Mouse (Mus musculus) adrenal gland, adult 18-20 months (tissue): Measurements from ENCODE around the gene Npnt. TPM values are rescaled to one million over a fixed set of nuclear protein-coding genes. Genes with fewer than 3 reads are reported as not detected.

ENCODE experiments used
- DNase-seq, 2 experiments: peaks; one replicate each; pipeline ENCODE4 v3.0.0; 2021 to 2022; ENCODE audit warnings: low spot score in 2 of 2
- total RNA-seq, 2 experiments: library from RNA; stranded (reverse); gene quantifications; 1 replicate in 1 of 2; 2 replicates in 1 of 2; pipeline ENCODE4 v1.2.3; 2021

The Npnt gene
- total RNA-seq, 2 experiments from 2014 or later, result 10.5 to 10.7 TPM

DNA sequence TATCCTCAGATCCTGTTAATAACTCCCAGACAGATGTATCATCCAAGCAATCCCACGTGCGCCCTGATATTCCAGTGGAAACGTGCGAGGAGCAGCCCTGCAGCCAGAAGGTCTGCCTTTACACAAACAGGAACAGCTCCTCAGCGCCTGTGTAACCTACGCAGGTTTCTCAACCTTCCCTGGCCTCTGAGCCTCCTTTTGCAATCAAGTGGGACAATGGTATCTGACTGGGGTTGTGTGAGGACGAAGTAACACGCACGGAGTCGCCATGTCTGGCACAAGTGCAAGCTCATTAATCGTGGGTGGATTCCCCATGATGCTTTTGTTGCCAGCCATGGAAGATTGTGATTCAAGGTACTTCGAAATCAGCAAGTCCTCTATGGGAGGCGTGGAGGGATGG lies 86.2 kb downstream of the Npnt start:
- DNase-seq, result no peak

DNA sequence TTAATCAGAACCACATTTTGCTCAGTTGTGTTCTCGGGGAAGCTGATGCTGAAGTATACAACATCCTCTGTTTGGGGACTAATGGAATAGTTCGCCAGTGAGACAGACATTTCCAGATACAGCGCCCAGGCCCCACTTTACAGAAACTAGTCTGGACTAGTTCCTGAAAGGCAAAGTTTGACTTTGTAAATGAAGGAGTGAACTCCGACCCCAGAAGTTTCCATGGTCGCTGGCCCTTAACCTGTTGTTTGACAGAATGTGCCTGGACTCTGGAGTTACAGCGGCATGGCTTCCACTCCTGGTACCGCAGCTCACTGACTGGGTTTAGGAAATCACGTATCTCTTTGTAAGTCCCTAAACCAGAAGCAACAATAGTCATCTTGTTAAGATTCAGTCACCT lies 89.3 kb downstream of the Npnt start:
- DNase-seq, result no peak

DNA sequence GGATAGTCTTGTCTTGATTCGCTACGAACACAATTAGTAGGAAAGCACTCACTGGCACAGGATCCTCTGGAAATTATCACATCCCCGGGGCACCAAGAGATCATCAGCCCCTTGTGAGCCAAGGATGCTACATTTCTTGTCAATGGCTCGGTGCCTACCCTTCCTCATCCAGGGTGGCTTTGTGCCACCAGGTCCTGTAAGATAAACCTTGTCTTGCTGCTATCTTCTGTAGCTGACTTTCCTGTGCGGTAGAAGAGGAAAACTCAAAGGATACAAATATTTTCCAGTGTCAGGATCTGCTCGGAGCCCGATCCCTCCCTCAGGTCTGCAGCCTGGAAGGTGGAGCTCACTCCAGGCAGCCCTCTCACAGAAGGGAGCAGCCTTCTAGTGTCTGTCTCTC lies 90.5 kb downstream of the Npnt start:
- no peak for DNase-seq

DNA sequence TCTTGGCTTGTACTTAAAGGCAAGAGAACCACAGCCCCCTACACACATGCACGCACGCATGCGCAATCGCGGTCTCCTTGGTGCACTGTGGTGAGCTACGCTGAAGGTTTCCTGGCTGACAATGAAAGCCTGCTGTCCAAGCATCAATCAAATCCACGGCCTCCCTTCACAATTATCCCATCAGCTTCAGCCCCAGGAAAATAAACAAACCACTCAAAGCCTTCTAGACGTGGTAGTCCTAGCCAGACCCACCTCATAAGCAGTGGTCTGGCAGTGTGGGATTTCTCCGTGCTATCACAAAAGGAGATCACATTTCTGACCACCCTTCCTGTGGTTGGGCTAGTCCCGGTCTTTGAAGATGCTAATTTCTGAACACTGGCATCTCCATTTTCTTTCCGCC lies 91.2 kb downstream of the Npnt start:
- no peak for DNase-seq

DNA sequence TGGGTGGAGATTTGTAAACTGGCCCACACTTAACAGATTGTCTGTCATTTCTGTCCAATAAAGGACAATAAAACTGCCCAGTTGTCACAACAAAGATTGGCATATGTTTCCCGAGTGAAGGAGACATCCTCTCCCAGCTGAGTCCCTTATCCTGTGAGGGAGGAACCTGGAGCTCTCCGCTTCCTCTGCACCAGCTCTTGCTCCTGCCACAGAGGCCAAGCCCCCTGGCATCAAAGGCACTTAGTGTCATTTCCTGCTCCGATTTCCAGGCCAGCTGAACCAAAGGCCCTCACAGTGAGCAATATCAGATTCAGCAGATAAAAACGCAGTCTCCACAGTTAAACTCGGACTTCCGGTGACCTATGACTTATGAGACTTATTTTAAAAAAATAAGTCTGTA lies 93.4 kb downstream of the Npnt start:
- no peak for DNase-seq

DNA sequence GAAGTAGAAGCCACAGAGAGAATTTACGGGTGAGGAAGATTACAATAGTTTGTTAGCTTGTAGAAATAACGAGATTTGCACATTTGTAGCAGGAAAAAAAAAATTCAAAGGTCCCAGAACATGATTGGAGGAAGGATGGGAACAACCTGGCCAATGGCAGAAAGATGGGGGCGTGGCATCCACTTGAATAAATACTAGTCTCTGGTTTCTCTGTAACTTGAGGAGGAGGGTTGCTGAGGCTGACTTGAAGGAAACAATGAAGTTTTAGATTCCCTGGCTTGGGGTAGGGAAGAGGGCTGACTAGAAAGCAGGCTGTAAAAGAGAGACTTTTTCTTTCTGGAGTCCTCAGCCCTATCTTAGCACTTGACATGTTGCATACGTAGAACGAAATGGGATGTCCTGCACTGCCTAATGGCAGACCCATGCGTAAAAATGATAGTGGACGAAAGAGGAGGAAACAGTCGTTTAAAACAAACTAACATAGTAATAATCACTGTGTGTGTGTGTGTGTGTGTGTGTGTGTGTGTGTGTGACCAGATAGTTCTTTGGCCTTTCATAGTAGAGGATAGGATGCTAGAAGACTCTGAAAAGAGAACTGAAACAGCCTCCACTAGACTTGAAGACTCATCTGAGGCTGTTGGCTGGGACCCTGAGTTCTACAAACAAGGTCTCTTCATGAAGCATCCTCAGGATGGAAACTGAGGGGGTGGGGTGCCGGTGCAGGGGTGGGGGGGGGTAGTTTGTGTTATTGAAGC lies 94.5 kb downstream of the Npnt start:
- no peak for DNase-seq

DNA sequence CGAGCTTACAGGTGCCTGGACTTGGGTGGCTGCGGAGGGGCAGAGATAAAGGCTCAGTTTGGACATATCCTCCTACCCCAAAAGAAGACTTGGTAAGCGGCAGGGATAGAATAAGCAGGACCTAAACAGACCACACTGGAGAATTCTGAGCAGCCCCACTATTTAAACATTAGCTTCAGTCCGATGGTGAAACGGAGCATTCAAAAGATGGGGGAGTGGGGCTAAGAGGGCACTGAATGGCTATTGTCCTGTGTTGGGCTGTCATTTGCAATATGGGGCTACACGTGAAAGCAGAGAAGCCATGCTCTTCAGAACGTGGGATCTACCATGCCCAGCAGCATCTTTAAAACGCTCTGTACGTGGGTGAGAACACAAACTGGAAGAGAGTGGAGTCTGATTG lies 95.8 kb downstream of the Npnt start:
- no peak for DNase-seq

DNA sequence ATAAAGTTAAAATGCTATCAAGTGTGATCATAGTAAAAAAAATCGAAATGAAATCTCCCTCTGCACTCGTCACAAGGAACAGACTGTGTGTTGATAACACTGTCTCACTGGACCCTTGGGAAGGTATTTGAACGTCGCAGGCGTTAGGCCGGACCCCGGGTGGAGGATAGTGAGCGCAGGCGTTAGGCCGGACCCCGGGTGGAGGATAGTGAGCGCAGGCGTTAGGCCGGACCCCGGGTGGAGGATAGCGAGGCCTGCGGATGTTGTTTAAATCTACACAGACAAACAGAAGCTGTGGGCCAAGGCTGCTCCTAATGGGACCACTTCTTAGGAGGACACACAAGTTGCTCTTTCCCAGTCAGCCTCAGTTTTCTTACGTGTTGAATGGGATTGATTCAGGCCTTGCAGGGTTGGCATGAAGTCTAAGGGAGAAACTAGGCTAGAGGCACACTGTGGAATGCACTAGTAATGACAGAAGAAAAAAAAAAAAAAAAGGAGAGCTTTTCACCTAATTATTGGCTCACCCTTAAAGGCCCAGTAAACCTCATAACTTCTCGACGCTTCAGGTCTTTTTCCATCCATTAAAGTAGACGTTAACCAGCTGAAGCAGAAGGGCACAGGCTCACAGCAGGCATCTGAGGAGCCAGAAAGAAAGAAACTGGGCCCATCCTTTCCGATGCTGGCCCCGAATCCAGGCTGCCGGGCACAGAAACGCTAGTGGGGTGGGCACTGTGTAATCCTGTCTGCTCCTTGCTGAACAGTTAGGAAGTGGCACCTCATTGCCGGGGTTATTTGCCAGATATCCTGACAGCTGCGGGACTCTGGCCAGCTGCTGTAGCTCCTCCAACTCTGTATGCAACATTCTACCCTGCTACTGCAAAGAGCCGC lies 98.0 kb downstream of the Npnt start:
- no peak for DNase-seq

DNA sequence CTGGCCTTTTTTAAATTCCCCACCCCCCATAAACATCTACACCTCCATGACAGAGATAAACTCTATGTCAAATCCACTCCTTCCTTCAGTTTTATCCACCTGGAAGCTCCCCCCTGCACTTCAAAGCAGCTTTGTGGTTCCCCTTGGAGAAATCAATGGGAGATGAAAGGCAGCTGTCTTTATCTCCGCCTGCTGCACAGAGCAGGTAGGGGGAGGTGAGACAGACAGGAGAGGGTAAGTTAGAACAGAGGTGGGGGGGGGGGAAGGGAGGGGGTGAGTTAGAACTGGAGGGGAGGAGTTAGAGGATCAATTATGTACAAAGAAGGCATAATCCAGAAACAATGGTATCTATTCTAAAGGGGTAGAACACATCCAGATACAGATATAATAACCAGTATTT lies 98.7 kb downstream of the Npnt start:
- DNase-seq, result no peak

DNA sequence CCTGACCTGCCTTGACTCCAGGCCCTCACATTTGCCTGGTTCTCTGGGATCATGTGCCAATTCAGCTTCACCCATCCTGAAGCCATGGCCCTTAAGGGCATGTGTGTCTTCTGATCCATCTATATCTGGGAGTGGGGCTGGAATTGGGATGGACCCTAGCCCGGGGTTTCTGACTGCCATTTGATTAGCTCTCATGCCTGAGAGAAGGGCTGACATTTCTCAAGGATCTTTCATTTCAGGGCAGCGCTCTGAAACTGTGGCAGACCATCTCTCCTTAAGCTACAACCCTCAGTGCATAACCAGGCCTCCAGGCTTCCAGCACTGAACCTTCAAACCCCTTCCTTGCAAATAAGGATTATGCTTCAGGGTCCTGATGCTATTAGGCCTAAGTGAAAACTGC lies 99.7 kb downstream of the Npnt start:
- DNase-seq, result no peak

DNA sequence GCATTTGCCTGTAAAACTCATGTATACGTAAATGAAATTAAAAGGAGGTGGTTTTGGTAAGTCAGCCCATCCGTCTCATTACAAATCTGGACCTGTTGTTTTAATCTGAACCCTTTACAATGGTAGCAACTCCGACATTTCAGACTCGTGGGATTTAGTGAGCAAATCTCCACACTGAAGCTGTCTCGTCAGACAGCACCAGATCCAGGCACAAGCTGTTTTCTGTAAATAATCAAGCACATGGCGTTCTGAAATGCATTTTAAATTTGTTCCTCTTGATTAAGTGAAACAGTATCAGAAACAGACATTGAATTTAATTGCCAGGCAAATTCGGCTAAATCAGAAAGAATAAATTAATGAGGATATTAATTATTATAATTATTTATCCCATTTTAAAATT lies 100.4 kb downstream of the Npnt start:
- no peak for DNase-seq

DNA sequence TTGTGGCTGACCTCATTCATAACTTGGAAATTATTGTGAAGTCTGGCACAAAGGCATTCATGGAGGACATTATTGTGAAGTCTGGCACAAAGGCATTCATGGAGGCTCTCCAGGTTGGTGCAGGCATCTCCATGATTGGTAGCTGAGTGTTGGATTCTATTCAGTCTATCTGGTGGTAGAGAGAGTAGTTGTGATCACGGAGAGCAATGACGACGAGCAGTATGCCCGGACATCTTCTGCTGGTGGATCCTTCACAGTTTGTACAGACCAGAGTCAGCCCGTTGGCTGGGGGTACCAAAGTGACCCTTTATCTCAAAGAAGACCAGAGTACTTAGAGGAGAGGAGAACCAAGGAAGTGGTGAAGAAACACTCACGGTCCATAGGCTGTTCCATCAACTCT lies 107.4 kb downstream of the Npnt start:
- no peak for DNase-seq

DNA sequence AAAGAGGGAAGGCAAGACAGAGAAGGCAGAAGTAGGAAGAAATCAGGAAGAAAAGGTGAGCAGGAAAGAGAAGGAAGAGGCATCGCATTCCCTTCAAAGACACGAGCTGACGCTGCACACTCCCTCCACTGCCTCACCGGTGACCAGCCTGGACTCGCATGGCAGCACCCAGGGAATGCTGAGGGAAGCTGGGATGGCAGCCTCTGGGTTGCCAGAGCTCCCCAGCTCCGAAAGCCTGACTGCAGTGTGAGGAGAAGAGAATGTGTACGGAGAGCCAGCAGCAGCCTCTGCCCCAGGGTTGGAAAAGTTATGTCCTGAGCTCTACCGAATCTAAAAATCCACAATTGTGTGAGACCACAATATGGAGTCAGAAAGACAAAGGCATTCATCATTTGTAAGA lies 110.6 kb downstream of the Npnt start:
- no peak for DNase-seq

DNA sequence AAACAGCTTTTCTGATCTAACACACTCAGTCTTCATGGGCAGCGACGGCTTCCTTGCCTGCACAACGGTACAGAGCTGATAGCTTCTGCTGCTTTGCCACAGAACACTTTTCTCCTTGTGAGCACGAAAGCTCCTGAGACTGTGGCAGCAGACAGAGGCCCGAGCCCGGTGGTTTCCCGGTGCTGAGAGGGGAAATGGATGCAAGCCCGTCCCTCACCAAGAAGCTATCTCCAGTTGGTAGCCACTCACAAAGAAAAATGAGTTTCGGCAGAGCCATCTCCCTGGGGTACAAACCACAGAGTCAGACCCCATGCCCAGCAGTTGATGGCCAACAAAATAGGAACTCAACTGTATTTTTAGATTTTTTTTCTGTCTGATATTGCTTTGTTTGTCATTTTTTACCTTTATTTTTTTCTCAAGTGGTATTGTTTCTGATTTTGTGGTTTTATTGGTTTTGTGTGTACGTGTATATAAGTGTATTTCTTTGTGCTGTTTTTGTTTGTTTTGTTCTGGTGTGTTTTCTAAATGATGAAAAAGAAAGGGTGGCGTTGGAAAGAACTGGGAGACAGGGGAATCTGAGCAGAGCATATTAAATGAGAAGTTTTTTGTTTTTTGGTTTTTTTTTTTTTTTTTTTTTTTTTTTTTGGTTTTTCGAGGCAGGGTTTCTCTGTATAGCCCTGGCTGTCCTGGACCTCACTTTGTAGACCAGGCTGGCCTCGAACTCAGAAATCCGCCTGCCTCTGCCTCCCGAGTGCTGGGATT lies 111.3 kb downstream of the Npnt start:
- DNase-seq, result no peak

DNA sequence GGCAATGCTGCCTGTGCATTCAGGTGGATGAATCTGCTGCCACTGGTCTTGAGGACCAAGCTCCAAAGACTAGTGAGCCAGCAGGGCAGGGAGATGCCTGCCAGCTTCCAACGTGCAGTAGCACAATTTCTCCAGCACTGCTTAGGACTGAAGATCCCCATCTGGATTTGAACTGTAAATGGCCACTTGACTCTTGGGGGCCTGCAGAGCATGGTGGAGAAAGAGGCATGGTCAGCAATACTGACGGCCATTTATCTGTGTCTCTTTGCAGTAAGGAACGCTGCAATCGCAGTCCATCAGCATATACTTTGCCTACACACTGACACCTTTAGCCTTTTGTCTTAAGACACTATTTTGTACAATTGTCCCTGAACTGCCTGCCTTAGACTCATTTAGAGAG lies 113.0 kb downstream of the Npnt start:
- DNase-seq, result no peak

DNA sequence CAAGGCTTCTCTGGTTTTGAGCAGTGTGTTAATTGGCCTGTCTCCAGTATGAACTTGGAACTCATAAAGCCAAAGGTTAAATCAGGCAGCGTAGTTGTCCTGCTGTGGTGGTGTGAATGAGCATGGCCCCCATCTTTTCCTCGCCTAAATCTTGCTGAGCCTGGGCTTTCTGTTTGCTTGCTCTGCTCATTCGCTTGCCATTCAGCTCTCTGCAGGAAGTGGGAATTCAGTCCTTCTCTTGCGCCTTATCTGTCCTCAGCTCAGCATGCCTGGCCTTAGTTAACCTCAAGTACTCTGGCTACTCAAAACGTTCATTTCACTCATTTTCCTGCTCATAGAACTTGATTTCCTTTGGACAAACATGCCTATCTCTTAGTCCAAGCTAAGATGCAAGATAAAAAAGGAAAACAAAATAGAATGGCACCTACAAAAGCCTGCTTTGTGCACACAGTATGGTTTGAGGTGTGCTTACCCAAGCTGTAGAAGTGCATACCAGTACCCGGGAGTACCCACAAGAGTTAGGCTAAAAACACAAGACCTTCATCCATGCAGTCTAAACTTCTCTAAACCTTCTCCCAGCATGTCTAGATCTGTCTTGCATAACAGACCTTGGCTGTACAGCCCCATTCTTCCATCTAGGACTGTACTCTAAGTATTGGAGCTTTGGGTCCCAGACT lies 114.8 kb downstream of the Npnt start:
- DNase-seq, result no peak

Other genes with a start within 250 kb of the Npnt start
- 10 to 100 TPM; 12.3 TPM for gene Ints12, start 141.5 kb upstream of the Npnt start, total RNA-seq
- 1 to 10 TPM; 7.9 to 9.3 TPM for gene Gstcd, start 141.7 kb upstream of the Npnt start, total RNA-seq